Mouse (Mus musculus) adrenal gland, postnatal 10 days (tissue): ENCODE data around the gene Prkag2. TPM values are rescaled to one million over a fixed set of nuclear protein-coding genes. Genes with fewer than 3 reads are reported as not detected.
A peak's percentile ranks its signal among the peaks of the same experiment; 100 is the strongest.

Source experiments
- DNase-seq: peaks from one replicate; pipeline ENCODE4 v3.0.0; 2021; ENCODE audit warnings: mixed read lengths
- long read RNA-seq, 2 experiments: library from polyadenylated mRNA; stranded (forward); transcript quantifications; one replicate each; pipeline ENCODE4 v2.0.0; 2021
- total RNA-seq, 2 experiments: library from RNA; stranded (reverse); gene quantifications; 2 replicates each; pipeline ENCODE4 v1.2.3; 2021

Gene Prkag2
- 100 to 1,000 TPM in 1 of 2 experiments, 10 to 100 TPM in 1; 76.5 to 129 TPM for total RNA-seq
- long read RNA-seq, experiment 1, transcript Prkag2-201 (16 exons, 3,331 nt): major isoform, 8 of 38 reads
- long read RNA-seq, experiment 1, partial matches to known transcripts: 12 of 38 reads
- long read RNA-seq, experiment 1, other reads (novel, unspliced or antisense): 12 of 38 reads
- long read RNA-seq, experiment 2, transcript Prkag2-203 (12 exons, 2,205 nt): minor isoform, 8 of 33 reads
- long read RNA-seq, experiment 2, transcript Prkag2-201 (16 exons, 3,331 nt): major isoform, 10 of 33 reads
- long read RNA-seq, experiment 2, partial matches to known transcripts: 4 of 33 reads
- long read RNA-seq, experiment 2, other reads (novel, unspliced or antisense): 10 of 33 reads

GRCm38 (mm10) chr5:25100516-25101125 lies at the start of gene Prkag2:
TSS of gene Prkag2 (minus strand) at chr5:25100642.
- DNase-seq: peak; percentile 88

GRCm38 (mm10) chr5:25149331-25149965 lies 49.0 kb upstream of the Prkag2 start:
- no peak for DNase-seq

GRCm38 (mm10) chr5:25146705-25147104 lies 46.3 kb upstream of the Prkag2 start:
- DNase-seq: no peak

GRCm38 (mm10) chr5:25127865-25128264 lies 27.4 kb upstream of the Prkag2 start:
- no peak for DNase-seq

GRCm38 (mm10) chr5:25125884-25126560 lies 25.6 kb upstream of the Prkag2 start:
- DNase-seq: no peak

GRCm38 (mm10) chr5:25122534-25122933 lies 22.1 kb upstream of the Prkag2 start:
- no peak for DNase-seq

- DNase-seq: no peak
These were observed 18.7 kb upstream of the Prkag2 start for GRCm38 (mm10) chr5:25119148-25119547.

- no peak for DNase-seq
These were observed 15.6 kb upstream of the Prkag2 start for GRCm38 (mm10) chr5:25115997-25116396.

- DNase-seq: no peak
These were observed 14.8 kb upstream of the Prkag2 start for GRCm38 (mm10) chr5:25115216-25115615.

GRCm38 (mm10) chr5:25114110-25114509 lies 13.7 kb upstream of the Prkag2 start:
- DNase-seq: no peak

GRCm38 (mm10) chr5:25110314-25110713 lies 9.9 kb upstream of the Prkag2 start:
- no peak for DNase-seq

- peak; percentile 72 for DNase-seq
These were observed 5.3 kb upstream of the Prkag2 start for GRCm38 (mm10) chr5:25105748-25106147.

GRCm38 (mm10) chr5:25101126-25101523 lies 683 bp upstream of the Prkag2 start:
- peak; percentile 81 for DNase-seq

- no peak for DNase-seq
These were observed 306 bp downstream of the Prkag2 start for GRCm38 (mm10) chr5:25100157-25100515.

- DNase-seq: peak; percentile 84
These were observed 880 bp downstream of the Prkag2 start for GRCm38 (mm10) chr5:25099367-25100156.

- DNase-seq: no peak
These were observed 2.6 kb downstream of the Prkag2 start for GRCm38 (mm10) chr5:25097891-25098290.

GRCm38 (mm10) chr5:25096431-25096830 lies 4.0 kb downstream of the Prkag2 start:
- DNase-seq: peak; percentile 84

GRCm38 (mm10) chr5:25092630-25093245 lies 7.7 kb downstream of the Prkag2 start:
- DNase-seq: no peak

GRCm38 (mm10) chr5:25089258-25089972 lies 11.0 kb downstream of the Prkag2 start:
- peak; percentile 59 for DNase-seq

GRCm38 (mm10) chr5:25088633-25089032 lies 11.8 kb downstream of the Prkag2 start:
- DNase-seq: no peak

GRCm38 (mm10) chr5:25088111-25088510 lies 12.3 kb downstream of the Prkag2 start:
- no peak for DNase-seq
